Mouse (Mus musculus): ENCODE results near the gene Ctnna3. TPM values are rescaled to one million over a fixed set of nuclear protein-coding genes. Genes with fewer than 3 reads are reported as not detected.

Ctnna3 gene
- polyA plus RNA-seq, 1 experiment from 2014 or later, result 1.2 TPM

GRCm38 (mm10) chr10:63676343-63676742 is 246.4 kb downstream of the Ctnna3 start:
- WGBS, result 92% methylated on average over 6 of the region's 6 CpGs
- Histone ChIP-seq H3K27ac (no peak overlapping the region), H3K27me3 (no peaks in the 10 kb centered on the region), H3K4me3 (no peak overlapping the region), H3K9ac (no peak overlapping the region), H3K9me3 (no peaks in the 10 kb centered on the region), H3K36me3 (no peaks in the 10 kb centered on the region), H3K4me2 (no peak overlapping the region), H3K4me1 (replicated peaks) (no peaks in the 10 kb centered on the region)
- no peak for ATAC-seq (ENCODE audit: low FRiP score)

- H3K4me3 ChIP-seq, result no peak overlapping the region
- 21% methylated on average over 3 of the region's 3 CpGs for WGBS
- H3K4me1 ChIP-seq (replicated peaks), result no peaks in the 10 kb centered on the region
- H3K27me3 ChIP-seq, result no peaks in the 10 kb centered on the region
- no peak overlapping the region for H3K4me2 ChIP-seq
- H3K9me3 ChIP-seq, result no peaks in the 10 kb centered on the region
- no peak for ATAC-seq (ENCODE audit: low FRiP score)
- H3K27ac ChIP-seq, result no peak overlapping the region
- H3K9ac ChIP-seq, result no peak overlapping the region
- H3K36me3 ChIP-seq, result no peaks in the 10 kb centered on the region
Measured at GRCm38 (mm10) chr10:63689233-63689632, 259.3 kb downstream of the Ctnna3 start.

- Histone ChIP-seq H3K27ac (no peak overlapping the region), H3K4me2 (no peak overlapping the region), H3K36me3 (no peaks in the 10 kb centered on the region), H3K9ac (no peak overlapping the region), H3K9me3 (no peaks in the 10 kb centered on the region), H3K4me1 (replicated peaks) (no peaks in the 10 kb centered on the region), H3K27me3 (no peaks in the 10 kb centered on the region), H3K4me3 (no peak overlapping the region)
- no peak for ATAC-seq (ENCODE audit: low FRiP score)
- WGBS, result 45% methylated on average over 4 of the region's 4 CpGs
Measured at GRCm38 (mm10) chr10:63689651-63690050, 259.8 kb downstream of the Ctnna3 start.

DNA sequence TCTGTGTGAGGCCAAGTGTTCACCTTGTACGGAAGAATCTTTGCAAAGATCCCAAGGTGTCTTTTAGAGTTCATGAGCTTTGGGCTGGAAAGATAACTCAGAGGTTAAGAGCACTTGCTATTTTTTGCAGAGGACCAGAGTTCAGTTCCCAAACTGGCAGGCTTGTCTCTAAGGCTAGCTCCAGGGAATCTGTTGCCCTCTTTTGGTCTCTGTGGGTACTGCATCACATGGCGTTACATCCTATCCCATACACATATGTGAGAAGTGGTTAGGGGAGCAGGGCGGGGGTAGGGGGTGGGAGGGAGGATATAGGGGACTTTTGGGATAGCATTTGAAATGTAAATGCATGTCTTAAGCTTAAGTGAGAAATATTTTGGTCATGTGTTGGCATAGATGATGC is 262.1 kb downstream of the Ctnna3 start:
- H3K27ac ChIP-seq, result no peak overlapping the region
- H3K9ac ChIP-seq, result no peak overlapping the region
- ATAC-seq (ENCODE audit: low FRiP score), result no peak
- H3K4me1 ChIP-seq (replicated peaks), result no peaks in the 10 kb centered on the region
- H3K4me3 ChIP-seq, result no peak overlapping the region
- H3K27me3 ChIP-seq, result no peaks in the 10 kb centered on the region
- no peak overlapping the region for H3K4me2 ChIP-seq
- no peaks in the 10 kb centered on the region for H3K36me3 ChIP-seq
- no peaks in the 10 kb centered on the region for H3K9me3 ChIP-seq
- WGBS, result 56% methylated on average over 3 of the region's 3 CpGs

DNA sequence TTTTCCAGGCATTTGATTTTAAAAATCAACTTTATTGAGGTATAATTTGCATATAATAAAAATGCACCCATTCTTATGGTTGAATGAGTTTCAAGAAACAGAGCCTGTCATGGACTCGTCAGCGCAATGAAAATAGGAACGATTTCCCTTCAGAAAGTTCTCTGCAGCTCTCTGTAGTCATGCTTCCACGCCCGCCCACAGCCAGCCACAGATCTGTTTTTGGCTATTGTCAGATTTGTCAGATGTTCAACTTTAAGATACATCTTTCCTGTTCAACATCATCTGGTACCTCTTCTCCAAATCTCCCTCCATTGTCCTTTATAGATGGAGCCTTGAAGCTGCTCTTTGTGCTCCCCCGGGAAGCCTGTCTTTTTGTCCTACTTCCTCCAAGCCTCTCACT is 280.3 kb downstream of the Ctnna3 start:
- Histone ChIP-seq H3K36me3 (no peaks in the 10 kb centered on the region), H3K4me2 (no peak overlapping the region), H3K4me3 (no peak overlapping the region), H3K27me3 (no peaks in the 10 kb centered on the region), H3K9ac (no peak overlapping the region), H3K27ac (no peak overlapping the region), H3K9me3 (no peaks in the 10 kb centered on the region), H3K4me1 (replicated peaks) (no peaks in the 10 kb centered on the region)
- no peak for ATAC-seq (ENCODE audit: low FRiP score)
- WGBS, result 75% methylated on average over 6 of the region's 6 CpGs

DNA sequence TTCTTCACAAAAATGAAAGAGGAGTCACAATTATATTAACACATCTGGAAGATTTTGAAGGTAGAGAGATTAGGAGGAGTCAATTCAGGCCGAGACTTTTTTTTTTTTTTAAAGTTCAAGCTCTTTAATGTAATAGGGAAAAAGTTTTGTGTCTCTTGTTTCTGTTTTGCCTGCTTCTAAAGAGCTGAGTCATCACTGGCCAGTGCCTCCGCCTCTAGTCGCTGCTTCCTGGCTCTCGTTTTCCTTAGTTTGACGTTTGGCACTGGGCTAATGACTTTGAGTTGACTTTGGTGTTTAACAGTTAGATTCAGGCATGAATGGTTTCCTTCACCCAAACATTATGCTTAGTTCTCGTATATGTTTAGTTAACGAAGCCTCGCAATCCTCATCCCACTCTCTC is 282.6 kb downstream of the Ctnna3 start:
- H3K27me3 ChIP-seq, result no peaks in the 10 kb centered on the region
- no peak overlapping the region for H3K4me2 ChIP-seq
- H3K4me3 ChIP-seq, result no peak overlapping the region
- no peaks in the 10 kb centered on the region for H3K9me3 ChIP-seq
- no peak for ATAC-seq (ENCODE audit: low FRiP score)
- no peak overlapping the region for H3K27ac ChIP-seq
- no peaks in the 10 kb centered on the region for H3K4me1 ChIP-seq (replicated peaks)
- 84% methylated on average over 8 of the region's 8 CpGs for WGBS
- H3K36me3 ChIP-seq, result no peaks in the 10 kb centered on the region
- no peak overlapping the region for H3K9ac ChIP-seq

DNA sequence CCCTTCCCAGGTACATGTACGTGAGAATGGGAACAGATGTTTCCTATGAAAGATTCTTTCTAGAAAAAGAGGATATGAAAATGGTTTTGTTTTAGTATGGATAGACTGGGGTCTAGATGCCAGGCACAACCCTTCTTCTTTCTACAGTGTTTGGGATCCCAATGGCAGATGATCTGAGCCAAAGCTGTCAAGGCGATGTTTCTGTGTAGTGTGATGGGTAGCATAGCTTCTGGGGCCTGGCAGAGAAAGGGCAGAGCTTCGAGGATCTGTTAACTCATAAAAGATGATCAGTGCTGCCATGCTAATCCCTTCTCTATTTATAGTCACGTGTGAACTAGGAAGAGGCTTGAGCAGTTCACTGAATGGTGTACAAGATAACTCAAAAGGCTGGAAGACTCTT is 284.3 kb downstream of the Ctnna3 start:
- Histone ChIP-seq H3K36me3 (no peaks in the 10 kb centered on the region), H3K4me3 (no peak overlapping the region), H3K4me2 (no peak overlapping the region), H3K27me3 (no peaks in the 10 kb centered on the region), H3K9me3 (no peaks in the 10 kb centered on the region), H3K27ac (no peak overlapping the region), H3K4me1 (replicated peaks) (no peaks in the 10 kb centered on the region), H3K9ac (no peak overlapping the region)
- ATAC-seq (ENCODE audit: low FRiP score), result no peak
- 90% methylated on average over 4 of the region's 4 CpGs for WGBS

- 96% methylated on average over 10 of the region's 10 CpGs for WGBS
- Histone ChIP-seq H3K9me3 (no peaks in the 10 kb centered on the region), H3K4me2 (no peak overlapping the region), H3K9ac (no peak overlapping the region), H3K36me3 (no peaks in the 10 kb centered on the region), H3K27ac (no peak overlapping the region), H3K4me3 (no peak overlapping the region), H3K27me3 (no peaks in the 10 kb centered on the region), H3K4me1 (replicated peaks) (peaks cover 4% of the 10 kb centered on the region; the same call in 1 of the 2 replicates)
- ATAC-seq (ENCODE audit: low FRiP score), result no peak
Measured at GRCm38 (mm10) chr10:63768871-63769270, 339.0 kb downstream of the Ctnna3 start.

- Histone ChIP-seq H3K27me3 (no peaks in the 10 kb centered on the region), H3K4me1 (replicated peaks) (peaks cover 4% of the 10 kb centered on the region; the same call in 1 of the 2 replicates), H3K36me3 (no peaks in the 10 kb centered on the region), H3K9ac (no peak overlapping the region), H3K4me2 (no peak overlapping the region), H3K9me3 (no peaks in the 10 kb centered on the region), H3K4me3 (no peak overlapping the region), H3K27ac (no peak overlapping the region)
- 43% methylated on average over 7 of the region's 7 CpGs for WGBS
- no peak for ATAC-seq (ENCODE audit: low FRiP score)
Measured at GRCm38 (mm10) chr10:63771656-63772055, 341.8 kb downstream of the Ctnna3 start.

- no peak overlapping the region for H3K4me3 ChIP-seq
- WGBS, result 73% methylated on average over 10 of the region's 10 CpGs
- H3K9me3 ChIP-seq, result no peaks in the 10 kb centered on the region
- H3K9ac ChIP-seq, result no peak overlapping the region
- peaks cover 4% of the 10 kb centered on the region; the same call in 1 of the 2 replicates for H3K4me1 ChIP-seq (replicated peaks)
- no peaks in the 10 kb centered on the region for H3K36me3 ChIP-seq
- no peaks in the 10 kb centered on the region for H3K27me3 ChIP-seq
- ATAC-seq (ENCODE audit: low FRiP score), result no peak
- H3K27ac ChIP-seq, result no peak overlapping the region
- no peak overlapping the region for H3K4me2 ChIP-seq
Measured at GRCm38 (mm10) chr10:63772074-63772473, 342.2 kb downstream of the Ctnna3 start.

DNA sequence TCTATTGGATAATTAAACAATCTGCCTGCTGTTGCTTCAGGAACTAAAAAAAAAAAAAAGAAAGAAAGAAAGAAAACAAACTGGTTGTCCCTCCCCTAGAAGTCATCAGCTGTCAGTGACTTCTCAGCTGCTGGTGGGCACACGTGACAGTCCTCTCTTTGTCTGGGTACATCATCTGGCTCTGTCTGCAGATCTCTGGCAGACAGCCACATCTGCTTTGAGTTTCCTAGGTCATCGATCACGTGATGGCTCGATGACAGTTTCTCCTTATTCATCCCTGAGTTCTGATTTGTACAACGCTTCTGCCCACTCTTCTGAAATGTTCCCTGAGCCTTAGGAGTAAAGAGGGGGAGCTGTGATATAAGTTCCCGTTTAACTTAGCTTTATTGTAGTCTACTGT is 352.1 kb downstream of the Ctnna3 start:
- no peaks in the 10 kb centered on the region for H3K4me1 ChIP-seq (replicated peaks)
- ATAC-seq (ENCODE audit: low FRiP score), result no peak
- H3K36me3 ChIP-seq, result no peaks in the 10 kb centered on the region
- no peak overlapping the region for H3K9ac ChIP-seq
- H3K27ac ChIP-seq, result no peak overlapping the region
- no peaks in the 10 kb centered on the region for H3K27me3 ChIP-seq
- H3K4me3 ChIP-seq, result no peak overlapping the region
- H3K9me3 ChIP-seq, result no peaks in the 10 kb centered on the region
- 64% methylated on average over 6 of the region's 6 CpGs for WGBS
- H3K4me2 ChIP-seq, result no peak overlapping the region

DNA sequence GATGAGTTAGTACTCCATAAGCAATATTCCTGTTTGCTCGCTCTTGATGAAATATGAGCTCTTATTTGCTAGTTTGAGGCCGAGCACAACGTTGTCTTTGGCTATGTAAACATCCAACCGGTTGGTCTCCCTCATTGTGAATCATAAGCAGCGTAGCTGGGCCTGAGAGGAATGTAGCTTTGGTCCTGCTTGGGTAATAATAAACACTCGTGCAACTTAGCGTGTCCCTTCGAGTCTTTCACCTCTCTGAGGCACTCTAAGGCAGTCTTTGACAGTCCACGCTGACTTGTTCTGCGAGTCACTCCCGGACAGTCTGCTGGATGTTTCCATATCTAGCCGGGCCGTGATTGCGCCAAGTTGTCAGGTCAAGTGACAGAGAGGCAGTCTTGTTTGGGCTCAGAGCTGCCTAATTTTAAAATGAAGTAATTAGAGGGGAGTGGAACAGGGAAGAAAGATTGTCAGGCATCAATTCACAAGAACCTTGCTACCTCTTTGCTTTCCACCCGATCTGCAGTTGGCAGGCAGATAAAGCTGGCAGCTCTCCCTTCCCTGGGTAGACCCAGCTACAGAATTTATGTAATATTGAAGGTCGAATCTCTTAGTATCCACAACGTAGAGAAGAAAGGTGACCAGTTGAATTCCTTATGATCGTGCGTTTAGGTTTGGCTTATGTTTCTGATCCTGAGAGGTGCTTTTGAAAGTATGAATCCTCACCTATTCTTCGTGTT is 355.1 kb downstream of the Ctnna3 start:
- H3K27ac ChIP-seq, result no peak overlapping the region
- H3K4me2 ChIP-seq, result no peak overlapping the region
- H3K36me3 ChIP-seq, result no peaks in the 10 kb centered on the region
- no peak overlapping the region for H3K9ac ChIP-seq
- ATAC-seq (ENCODE audit: low FRiP score), result no peak
- no peaks in the 10 kb centered on the region for H3K27me3 ChIP-seq
- H3K4me1 ChIP-seq (replicated peaks), result no peaks in the 10 kb centered on the region
- H3K4me3 ChIP-seq, result no peak overlapping the region
- no peaks in the 10 kb centered on the region for H3K9me3 ChIP-seq
- 86% methylated on average over 20 of the region's 20 CpGs for WGBS

DNA sequence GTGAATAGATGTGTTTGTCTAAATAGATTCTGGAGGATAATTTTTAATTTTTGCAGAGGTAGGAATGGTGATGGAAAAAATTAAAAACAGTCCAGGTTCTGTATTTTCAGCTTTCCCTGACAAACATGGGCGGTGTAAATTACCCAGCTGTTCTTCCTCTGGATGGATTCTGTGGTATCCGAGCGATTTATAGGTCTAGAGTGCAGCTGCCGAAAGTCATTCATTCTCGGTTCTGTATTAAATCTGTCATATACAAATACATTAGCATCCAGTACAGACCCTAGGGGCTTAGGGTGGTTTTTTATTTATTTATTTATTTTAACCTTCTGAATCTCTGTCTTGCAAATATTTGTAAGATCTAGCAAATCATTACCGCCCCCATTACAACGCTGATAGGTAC is 356.5 kb downstream of the Ctnna3 start:
- H3K9me3 ChIP-seq, result no peaks in the 10 kb centered on the region
- 84% methylated on average over 7 of the region's 7 CpGs for WGBS
- no peak overlapping the region for H3K9ac ChIP-seq
- H3K4me1 ChIP-seq (replicated peaks), result no peaks in the 10 kb centered on the region
- H3K4me3 ChIP-seq, result no peak overlapping the region
- no peak for ATAC-seq (ENCODE audit: low FRiP score)
- no peaks in the 10 kb centered on the region for H3K27me3 ChIP-seq
- no peaks in the 10 kb centered on the region for H3K36me3 ChIP-seq
- no peak overlapping the region for H3K4me2 ChIP-seq
- H3K27ac ChIP-seq, result no peak overlapping the region

Measured in hindbrain, embryonic 13.5 days (tissue).